Mouse (Mus musculus) hindbrain, embryonic 12.5 days (tissue): ENCODE data around the gene Oasl2. TPM values are rescaled to one million over a fixed set of nuclear protein-coding genes. Genes with fewer than 3 reads are reported as not detected.
"Not testable (repeated sequence)": the region's sequence is repeated elsewhere in the genome, so short reads cannot be mapped to it uniquely, and the experiment has no call there.

Source experiments
- ATAC-seq: fragments of 200-750 bp; cut with Nextera tagmentation; 2 replicates; pipeline ENCODE4 v1.8.0; 2017; ENCODE audit warnings: moderate TSS enrichment; ENCODE audit not compliant: low FRiP score
- H3K27ac ChIP-seq: fragments of 300-500 bp; sonication (generic); 2 replicates; pipeline ENCODE4 v1.5.1; 2016; ENCODE audit warnings: mild to moderate bottlenecking
- H3K27me3 ChIP-seq: fragments of 300-500 bp; sonication (generic); 2 replicates; pipeline ENCODE4 v1.6.1; 2016; ENCODE audit warnings: mild to moderate bottlenecking
- H3K36me3 ChIP-seq: fragments of 300-500 bp; sonication (generic); 2 replicates; pipeline ENCODE4 v1.6.1; 2016; ENCODE audit warnings: mild to moderate bottlenecking
- H3K4me1 ChIP-seq: fragments of 300-500 bp; sonication (generic); 2 replicates; pipeline ENCODE4 v1.6.1; 2016
- H3K4me2 ChIP-seq: fragments of 300-500 bp; sonication (generic); replicated peaks from 2 replicates; pipeline ENCODE4 v1.6.1; 2016; ENCODE audit warnings: mild to moderate bottlenecking
- H3K4me3 ChIP-seq: fragments of 300-500 bp; sonication (generic); 2 replicates; pipeline ENCODE4 v1.5.1; 2016; ENCODE audit warnings: mild to moderate bottlenecking
- H3K9ac ChIP-seq: fragments of 300-500 bp; sonication (generic); 2 replicates; pipeline ENCODE4 v1.6.1; 2016; ENCODE audit warnings: mild to moderate bottlenecking, moderate library complexity
- H3K9me3 ChIP-seq: fragments of 300-500 bp; sonication (generic); replicated peaks from 2 replicates; pipeline ENCODE4 v1.6.1; 2016; ENCODE audit warnings: mild to moderate bottlenecking
- WGBS: fragments of 180-500 bp; shearing (Covaris S2); methylation state at CpG from one replicate; pipeline ENCODE4 v1.1.7; 2016; 5-methylcytosine and 5-hydroxymethylcytosine counted together
- polyA plus RNA-seq: library from polyadenylated mRNA; unstranded; fragments of >200 nt; fragmentation: Nextera tagmentation; extraction: Ambion mirVana; gene quantifications from 2 replicates; pipeline ENCODE4 v1.2.1, GENCODE M21; 2016

The Oasl2 gene
- polyA plus RNA-seq, 1 experiment from 2014 or later: 3.0 TPM

- H3K4me1 ChIP-seq, H3K9ac ChIP-seq, ATAC-seq, H3K36me3 ChIP-seq, H3K27ac ChIP-seq, H3K4me2 ChIP-seq, H3K4me3 ChIP-seq, H3K27me3 ChIP-seq, H3K9me3 ChIP-seq: not testable (repeated sequence)
- 86% methylated on average over 6 of the region's 7 CpGs for WGBS
These were observed 14.4 kb upstream of the Oasl2 start for GRCm38 (mm10) chr5:114882319-114882718.

GRCm38 (mm10) chr5:114883022-114883421, 13.7 kb upstream of the Oasl2 start:
- H3K4me1 ChIP-seq: no peaks in the 10 kb centered on the region; the same call in 1 of the 2 replicates
- H3K27me3 ChIP-seq: no peaks in the 10 kb centered on the region
- no peak overlapping the region for H3K9ac ChIP-seq
- no peaks in the 10 kb centered on the region for H3K36me3 ChIP-seq
- ATAC-seq: no peak
- no peak overlapping the region for H3K4me3 ChIP-seq
- H3K27ac ChIP-seq: no peak overlapping the region
- no peaks in the 10 kb centered on the region for H3K9me3 ChIP-seq
- WGBS: 93% methylated on average over 11 of the region's 11 CpGs
- no peak overlapping the region for H3K4me2 ChIP-seq

- Histone ChIP-seq H3K27me3 (no peaks in the 10 kb centered on the region), H3K9ac (no peak overlapping the region), H3K4me2 (no peak overlapping the region), H3K4me3 (no peak overlapping the region), H3K4me1 (no peaks in the 10 kb centered on the region), H3K9me3 (no peaks in the 10 kb centered on the region), H3K27ac (no peak overlapping the region), H3K36me3 (no peaks in the 10 kb centered on the region)
- no peak for ATAC-seq
- 87% methylated on average over 6 of the region's 6 CpGs for WGBS
These were observed 9.9 kb upstream of the Oasl2 start for GRCm38 (mm10) chr5:114886801-114887200.

- H3K27ac ChIP-seq: no peak overlapping the region
- no peak overlapping the region for H3K4me3 ChIP-seq
- H3K4me2 ChIP-seq: no peak overlapping the region
- H3K4me1 ChIP-seq: no peaks in the 10 kb centered on the region
- H3K27me3 ChIP-seq: no peaks in the 10 kb centered on the region
- 83% methylated on average over 2 of the region's 2 CpGs for WGBS
- no peaks in the 10 kb centered on the region for H3K9me3 ChIP-seq
- no peak overlapping the region for H3K9ac ChIP-seq
- H3K36me3 ChIP-seq: no peaks in the 10 kb centered on the region
- no peak for ATAC-seq
These were observed 7.7 kb upstream of the Oasl2 start for GRCm38 (mm10) chr5:114888995-114889394.

GRCm38 (mm10) chr5:114895542-114895941, 1.2 kb upstream of the Oasl2 start:
- H3K27me3 ChIP-seq: no peaks in the 10 kb centered on the region
- no peak for ATAC-seq
- H3K36me3 ChIP-seq: no peaks in the 10 kb centered on the region
- no peak overlapping the region for H3K27ac ChIP-seq
- no peak overlapping the region for H3K4me2 ChIP-seq
- H3K4me3 ChIP-seq: no peak overlapping the region
- H3K4me1 ChIP-seq: peaks cover 6% of the 10 kb centered on the region; the same call in 1 of the 2 replicates
- H3K9ac ChIP-seq: no peak overlapping the region
- WGBS: 82% methylated on average over 4 of the region's 4 CpGs
- no peaks in the 10 kb centered on the region for H3K9me3 ChIP-seq

- no peak overlapping the region for H3K27ac ChIP-seq
- ATAC-seq: no peak
- no peak overlapping the region for H3K4me3 ChIP-seq
- H3K4me2 ChIP-seq: 0 out of 2 replicates have a peak overlapping the region, but pooled peaks have one; percentile 5
- no peaks in the 10 kb centered on the region for H3K36me3 ChIP-seq
- no peak overlapping the region for H3K9ac ChIP-seq
- 12% methylated on average over 7 of the region's 7 CpGs for WGBS
- H3K27me3 ChIP-seq: no peaks in the 10 kb centered on the region
- H3K9me3 ChIP-seq: no peaks in the 10 kb centered on the region
- peaks cover 6% of the 10 kb centered on the region; the same call in 1 of the 2 replicates for H3K4me1 ChIP-seq
These were observed 648 bp downstream of the Oasl2 start for GRCm38 (mm10) chr5:114897374-114897793.

- Histone ChIP-seq H3K4me3 (no peak overlapping the region), H3K9me3 (no peaks in the 10 kb centered on the region), H3K9ac (no peak overlapping the region), H3K4me2 (no peak overlapping the region), H3K27me3 (no peaks in the 10 kb centered on the region), H3K36me3 (no peaks in the 10 kb centered on the region), H3K4me1 (peaks cover 6% of the 10 kb centered on the region; the same call in 1 of the 2 replicates), H3K27ac (no peak overlapping the region)
- no peak for ATAC-seq
- 87% methylated on average over 7 of the region's 7 CpGs for WGBS
These were observed 2.1 kb downstream of the Oasl2 start for GRCm38 (mm10) chr5:114898857-114899256.

GRCm38 (mm10) chr5:114902413-114902812, 5.7 kb downstream of the Oasl2 start:
- 28% methylated on average over 1 of the region's 1 CpGs for WGBS

GRCm38 (mm10) chr5:114908598-114909305, 12.0 kb downstream of the Oasl2 start:
- Histone ChIP-seq H3K9ac (no peak overlapping the region), H3K4me2 (no peak overlapping the region), H3K4me1 (no peaks in the 10 kb centered on the region), H3K36me3 (no peaks in the 10 kb centered on the region), H3K27ac (no peak overlapping the region), H3K9me3 (no peaks in the 10 kb centered on the region), H3K4me3 (no peak overlapping the region), H3K27me3 (no peaks in the 10 kb centered on the region)
- no peak for ATAC-seq
- WGBS: 50% methylated on average over 13 of the region's 13 CpGs

More at GRCm38 (mm10) chr5:114902413-114902812, 5.7 kb downstream of the Oasl2 start:
- H3K4me1 ChIP-seq: peaks cover 3% of the 10 kb centered on the region; the same call in 1 of the 2 replicates
- H3K9ac ChIP-seq: no peak overlapping the region
- H3K27ac ChIP-seq: no peak overlapping the region
- no peak for ATAC-seq
- no peaks in the 10 kb centered on the region for H3K27me3 ChIP-seq
- no peaks in the 10 kb centered on the region for H3K9me3 ChIP-seq
- H3K4me2 ChIP-seq: no peak overlapping the region
- no peak overlapping the region for H3K4me3 ChIP-seq
- H3K36me3 ChIP-seq: no peaks in the 10 kb centered on the region

GRCm38 (mm10) chr5:114913686-114914085, 16.9 kb downstream of the Oasl2 start:
- Histone ChIP-seq H3K4me1 (peaks cover 2% of the 10 kb centered on the region; the same call in 1 of the 2 replicates), H3K4me3 (no peak overlapping the region), H3K27ac (no peak overlapping the region), H3K9ac (no peak overlapping the region), H3K4me2 (no peak overlapping the region), H3K36me3 (no peaks in the 10 kb centered on the region), H3K9me3 (no peaks in the 10 kb centered on the region), H3K27me3 (no peaks in the 10 kb centered on the region)
- 77% methylated on average over 4 of the region's 4 CpGs for WGBS
- ATAC-seq: no peak

GRCm38 (mm10) chr5:114914855-114915254, 18.1 kb downstream of the Oasl2 start:
- no peaks in the 10 kb centered on the region for H3K27me3 ChIP-seq
- peaks cover 2% of the 10 kb centered on the region; the same call in 1 of the 2 replicates for H3K4me1 ChIP-seq
- H3K27ac ChIP-seq: no peak overlapping the region
- H3K4me2 ChIP-seq: no peak overlapping the region
- WGBS: 80% methylated on average over 8 of the region's 8 CpGs
- no peak overlapping the region for H3K4me3 ChIP-seq
- no peaks in the 10 kb centered on the region for H3K9me3 ChIP-seq
- H3K36me3 ChIP-seq: no peaks in the 10 kb centered on the region
- H3K9ac ChIP-seq: no peak overlapping the region
- ATAC-seq: no peak

- WGBS: 86% methylated on average over 5 of the region's 5 CpGs
- H3K4me2 ChIP-seq: no peak overlapping the region
- H3K4me3 ChIP-seq: no peak overlapping the region
- H3K27me3 ChIP-seq: no peaks in the 10 kb centered on the region
- H3K9ac ChIP-seq: no peak overlapping the region
- H3K4me1 ChIP-seq: peaks cover 2% of the 10 kb centered on the region; the same call in 1 of the 2 replicates
- ATAC-seq: no peak
- no peaks in the 10 kb centered on the region for H3K36me3 ChIP-seq
- no peaks in the 10 kb centered on the region for H3K9me3 ChIP-seq
- H3K27ac ChIP-seq: no peak overlapping the region
These were observed 19.1 kb downstream of the Oasl2 start for GRCm38 (mm10) chr5:114915854-114916253.

- Histone ChIP-seq H3K9me3 (no peaks in the 10 kb centered on the region), H3K36me3 (no peaks in the 10 kb centered on the region), H3K4me2 (no peak overlapping the region), H3K27me3 (no peaks in the 10 kb centered on the region), H3K27ac (no peak overlapping the region), H3K4me1 (peaks cover 2% of the 10 kb centered on the region; the same call in 1 of the 2 replicates), H3K9ac (no peak overlapping the region), H3K4me3 (no peak overlapping the region)
- 85% methylated on average over 4 of the region's 4 CpGs for WGBS
- no peak for ATAC-seq
These were observed 20.0 kb downstream of the Oasl2 start for GRCm38 (mm10) chr5:114916777-114917176.
